Mouse (Mus musculus) intestine, embryonic 14.5 days (tissue): ENCODE results near the gene Zc2hc1b. TPM values are rescaled to one million over a fixed set of nuclear protein-coding genes. Genes with fewer than 3 reads are reported as not detected.
A peak's percentile ranks its signal among the peaks of the same experiment; 100 is the strongest.

Source experiments
- ATAC-seq: fragments of 200-750 bp; cut with Nextera tagmentation; replicated peaks from 2 replicates; pipeline ENCODE4 v1.8.0; 2017; ENCODE audit warnings: low read depth, moderate number of reproducible peaks, moderate TSS enrichment, moderate library complexity; ENCODE audit not compliant: low FRiP score, low TSS enrichment
- DNase-seq: peaks from one replicate; pipeline ENCODE4 v3.0.0-alpha.2; 2018; ENCODE audit warnings: low spot score
- H3K27ac ChIP-seq: fragments of 300-500 bp; sonication (generic); 2 replicates; pipeline ENCODE4 v1.5.1; 2014; ENCODE audit warnings: low read depth, mild to moderate bottlenecking, control low read depth
- H3K27me3 ChIP-seq: fragments of 300-500 bp; sonication (generic); replicated peaks from 2 replicates; pipeline ENCODE4 v1.6.1; 2014; ENCODE audit warnings: low read length, control low read depth; ENCODE audit not compliant: control insufficient read depth, insufficient read depth
- H3K36me3 ChIP-seq: fragments of 300-500 bp; sonication (generic); 2 replicates; pipeline ENCODE4 v1.6.1; 2014; ENCODE audit warnings: low read length, control low read depth; ENCODE audit not compliant: control insufficient read depth, insufficient read depth
- H3K4me1 ChIP-seq: fragments of 300-500 bp; sonication (generic); replicated peaks from 2 replicates; pipeline ENCODE4 v1.6.1; 2014; ENCODE audit warnings: low read length, control low read depth, mixed read lengths; ENCODE audit not compliant: control insufficient read depth, insufficient read depth
- H3K4me2 ChIP-seq: fragments of 300-500 bp; sonication (generic); 2 replicates; pipeline ENCODE4 v1.6.1; 2014; ENCODE audit warnings: low read length
- H3K4me3 ChIP-seq: fragments of 300-500 bp; sonication (generic); 2 replicates; pipeline ENCODE4 v1.5.1; 2014; ENCODE audit warnings: low read depth, low read length, control low read depth, mixed read lengths
- H3K9ac ChIP-seq: fragments of 300-500 bp; sonication (generic); 2 replicates; pipeline ENCODE4 v1.6.1; 2014; ENCODE audit warnings: mild to moderate bottlenecking, low read length
- H3K9me3 ChIP-seq: fragments of 300-500 bp; sonication (generic); 2 replicates; pipeline ENCODE4 v1.6.1; 2016; ENCODE audit warnings: low read length, control low read depth; ENCODE audit not compliant: control insufficient read depth
- WGBS: fragments of 180-500 bp; shearing (Covaris S2); extraction: QIAGEN DNeasy Blood & Tissue Kit; methylation state at CpG from one replicate; pipeline ENCODE4 v1.1.7; 2014; 5-methylcytosine and 5-hydroxymethylcytosine counted together
- polyA plus RNA-seq: library from polyadenylated mRNA; unstranded; fragments of >200 nt; fragmentation: Nextera tagmentation; extraction: Ambion mirVana; gene quantifications from 2 replicates; pipeline ENCODE4 v1.2.1, GENCODE M21; 2014

Zc2hc1b gene
- polyA plus RNA-seq, 1 experiment from 2014 or later: not detected

- Histone ChIP-seq H3K27me3 (no peaks in the 10 kb centered on the region), H3K4me1 (peaks cover 9% of the 10 kb centered on the region; the same call in 1 of the 2 replicates), H3K4me3 (no peak overlapping the region), H3K9me3 (no peaks in the 10 kb centered on the region), H3K9ac (no peak overlapping the region), H3K27ac (no peak overlapping the region), H3K36me3 (peaks cover 46% of the 10 kb centered on the region), H3K4me2 (no peak overlapping the region)
- 75% methylated on average over 5 of the region's 5 CpGs for WGBS
- DNase-seq (no peak), ATAC-seq (no peak)
Measured at GRCm38 (mm10) chr10:13189881-13190280, 12.1 kb upstream of the Zc2hc1b start.

DNA sequence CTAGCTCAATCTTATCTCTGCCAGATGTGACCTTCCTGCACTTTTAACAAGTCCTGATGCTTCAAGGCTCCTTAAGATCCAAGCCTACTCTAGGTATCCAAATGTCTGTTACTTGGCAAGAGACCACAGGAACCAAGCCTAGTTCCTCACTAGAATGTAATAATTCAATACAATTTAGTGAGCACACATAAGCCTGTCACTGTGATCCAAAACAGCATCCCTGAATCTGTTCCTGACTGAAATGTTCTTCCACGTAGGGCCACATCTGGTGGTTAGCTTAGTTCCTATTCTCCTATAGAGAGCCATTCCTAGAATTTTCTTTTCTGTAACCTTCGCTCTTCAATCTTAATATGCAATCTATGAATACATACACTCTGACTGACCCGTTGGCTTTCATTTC, 8.9 kb upstream of the Zc2hc1b start:
- ATAC-seq (peak; percentile 51; the same call in 1 of the 2 replicates), DNase-seq (no peak)
- peaks cover 4% of the 10 kb centered on the region; the same call in 1 of the 2 replicates for H3K4me1 ChIP-seq
- H3K4me3 ChIP-seq: no peak overlapping the region
- no peaks in the 10 kb centered on the region for H3K9me3 ChIP-seq
- WGBS: 74% methylated on average over 3 of the region's 3 CpGs
- H3K27ac ChIP-seq: peak overlapping the region; percentile 57; the same call in 1 of the 2 replicates
- peaks cover 67% of the 10 kb centered on the region for H3K36me3 ChIP-seq
- H3K4me2 ChIP-seq: no peak overlapping the region
- H3K9ac ChIP-seq: no peak overlapping the region
- no peaks in the 10 kb centered on the region for H3K27me3 ChIP-seq

DNA sequence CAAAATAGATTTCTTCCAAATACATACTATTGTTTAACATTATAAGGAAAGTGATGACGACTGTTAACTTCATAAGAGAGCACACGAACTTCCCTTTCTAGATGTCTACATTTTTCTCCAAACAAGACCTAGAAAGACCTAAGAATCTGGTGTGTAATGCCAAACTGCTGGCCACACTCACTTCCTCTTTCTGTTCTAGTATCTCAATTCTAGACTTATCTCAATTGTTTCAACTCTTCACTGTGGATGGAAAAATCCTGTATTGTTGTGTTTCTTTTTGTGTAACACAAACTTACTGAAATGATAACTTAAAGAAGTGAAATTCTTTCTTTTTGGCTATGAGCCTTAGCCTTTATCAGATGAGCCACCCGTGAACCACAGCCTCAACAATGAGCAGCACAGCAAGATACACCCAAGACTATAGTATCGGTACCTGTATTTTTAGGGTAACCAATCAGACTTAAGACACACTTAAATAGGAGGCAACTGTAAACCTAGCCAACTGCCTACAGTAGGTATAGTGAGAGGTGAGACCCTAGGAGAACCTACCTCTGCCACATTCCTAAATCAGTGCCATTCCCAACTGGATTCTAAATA, 6.4 kb upstream of the Zc2hc1b start:
- peaks cover 70% of the 10 kb centered on the region for H3K36me3 ChIP-seq
- DNase-seq: no peak
- H3K4me1 ChIP-seq: no peaks in the 10 kb centered on the region; the same call in 1 of the 2 replicates
- WGBS: 87% methylated on average over 4 of the region's 4 CpGs
- no peaks in the 10 kb centered on the region for H3K9me3 ChIP-seq
- no peak for ATAC-seq
- H3K27ac ChIP-seq: no peak overlapping the region
- no peaks in the 10 kb centered on the region for H3K27me3 ChIP-seq
- H3K4me2 ChIP-seq: no peak overlapping the region
- no peak overlapping the region for H3K9ac ChIP-seq
- H3K4me3 ChIP-seq: no peak overlapping the region

GRCm38 (mm10) chr10:13180211-13180610, 2.4 kb upstream of the Zc2hc1b start:
- no peak for ATAC-seq

GRCm38 (mm10) chr10:13175866-13176265, 2.0 kb downstream of the Zc2hc1b start:
- Histone ChIP-seq H3K4me3 (no peak overlapping the region), H3K27me3 (no peaks in the 10 kb centered on the region), H3K9me3 (no peaks in the 10 kb centered on the region), H3K36me3 (peaks cover 49% of the 10 kb centered on the region), H3K4me2 (no peak overlapping the region), H3K9ac (no peak overlapping the region), H3K27ac (no peak overlapping the region), H3K4me1 (peaks cover 27% of the 10 kb centered on the region)
- ATAC-seq (no peak), DNase-seq (no peak)
- 64% methylated on average over 7 of the region's 7 CpGs for WGBS

More at GRCm38 (mm10) chr10:13180211-13180610, 2.4 kb upstream of the Zc2hc1b start:
- Histone ChIP-seq H3K27ac (peak overlapping the region; percentile 64; the same call in 1 of the 2 replicates), H3K4me3 (no peak overlapping the region), H3K27me3 (no peaks in the 10 kb centered on the region), H3K4me2 (no peak overlapping the region), H3K9ac (no peak overlapping the region), H3K36me3 (peaks cover 80% of the 10 kb centered on the region), H3K9me3 (no peaks in the 10 kb centered on the region), H3K4me1 (peaks cover 7% of the 10 kb centered on the region; the same call in 1 of the 2 replicates)
- WGBS: 36% methylated on average over 7 of the region's 7 CpGs
- DNase-seq: no peak

DNA sequence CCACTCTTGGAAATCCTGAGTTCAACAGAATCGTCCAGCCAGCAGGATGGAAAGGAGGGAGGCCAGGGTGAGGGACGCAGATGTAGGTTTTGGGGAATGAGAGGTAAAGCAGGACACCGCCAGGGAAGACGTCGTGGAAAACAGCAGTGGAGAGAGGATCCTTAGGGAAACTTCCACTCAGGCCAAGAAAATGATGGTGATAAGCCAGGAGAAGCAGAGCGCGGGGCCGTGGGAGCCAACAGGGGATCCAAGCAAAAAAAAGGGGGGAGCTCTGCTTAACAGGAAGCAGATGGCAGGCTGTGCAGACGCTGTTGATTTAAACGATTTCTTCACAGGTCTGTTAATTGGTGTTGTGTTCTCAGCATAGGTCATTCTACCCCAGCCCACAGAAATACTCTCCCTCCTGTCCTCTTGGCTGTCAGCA, 5.0 kb downstream of the Zc2hc1b start:
- Histone ChIP-seq H3K27me3 (no peaks in the 10 kb centered on the region), H3K4me3 (no peak overlapping the region), H3K27ac (peak overlapping the region; percentile 66), H3K4me2 (no peak overlapping the region), H3K9me3 (no peaks in the 10 kb centered on the region), H3K36me3 (peaks cover 19% of the 10 kb centered on the region), H3K4me1 (peaks cover 29% of the 10 kb centered on the region), H3K9ac (no peak overlapping the region)
- WGBS: 23% methylated on average over 10 of the region's 10 CpGs
- DNase-seq (peak; percentile 65), ATAC-seq (peak; percentile 64)

- no peak overlapping the region for H3K9ac ChIP-seq
- 46% methylated on average over 2 of the region's 2 CpGs for WGBS
- H3K9me3 ChIP-seq: no peaks in the 10 kb centered on the region
- H3K4me3 ChIP-seq: no peak overlapping the region
- no peaks in the 10 kb centered on the region for H3K27me3 ChIP-seq
- H3K4me1 ChIP-seq: peaks cover 28% of the 10 kb centered on the region
- DNase-seq (no peak), ATAC-seq (no peak)
- H3K27ac ChIP-seq: peak overlapping the region; percentile 62
- H3K36me3 ChIP-seq: 0 out of 2 replicates have a peak, but pooled peaks cover 6% of the 10 kb centered on the region
- H3K4me2 ChIP-seq: no peak overlapping the region
Measured at GRCm38 (mm10) chr10:13171461-13171860, 6.4 kb downstream of the Zc2hc1b start.

- H3K4me2 ChIP-seq: no peak overlapping the region
- peak overlapping the region; percentile 62 for H3K27ac ChIP-seq
- H3K27me3 ChIP-seq: no peaks in the 10 kb centered on the region
- H3K9ac ChIP-seq: no peak overlapping the region
- 0 out of 2 replicates have a peak, but pooled peaks cover 5% of the 10 kb centered on the region for H3K36me3 ChIP-seq
- peaks cover 28% of the 10 kb centered on the region for H3K4me1 ChIP-seq
- ATAC-seq: 0 out of 2 replicates have a peak, but pooled peaks have one; percentile 25
- no peak overlapping the region for H3K4me3 ChIP-seq
- WGBS: 28% methylated on average over 12 of the region's 12 CpGs
- no peak for DNase-seq
- H3K9me3 ChIP-seq: no peaks in the 10 kb centered on the region
Measured at GRCm38 (mm10) chr10:13170739-13171448, 6.9 kb downstream of the Zc2hc1b start.
